Mouse (Mus musculus) lung, postnatal 10 days (tissue): ENCODE data around the gene Pde3a.

ENCODE experiments used
- DNase-seq: peaks from one replicate; pipeline ENCODE4 v3.0.0; 2021

Pde3a gene

GRCm38 (mm10) chr6:141408758-141409157, 159.7 kb downstream of the Pde3a start:
- no peak for DNase-seq

- no peak for DNase-seq
Observed at GRCm38 (mm10) chr6:141410836-141411235, 161.8 kb downstream of the Pde3a start.

- DNase-seq, result no peak
Observed at GRCm38 (mm10) chr6:141425114-141425513, 176.0 kb downstream of the Pde3a start.

- DNase-seq, result no peak
Observed at GRCm38 (mm10) chr6:141428587-141428986, 179.5 kb downstream of the Pde3a start.

- no peak for DNase-seq
Observed at GRCm38 (mm10) chr6:141430134-141430533, 181.1 kb downstream of the Pde3a start.

- no peak for DNase-seq
Observed at GRCm38 (mm10) chr6:141432271-141432974, 183.4 kb downstream of the Pde3a start.

DNA sequence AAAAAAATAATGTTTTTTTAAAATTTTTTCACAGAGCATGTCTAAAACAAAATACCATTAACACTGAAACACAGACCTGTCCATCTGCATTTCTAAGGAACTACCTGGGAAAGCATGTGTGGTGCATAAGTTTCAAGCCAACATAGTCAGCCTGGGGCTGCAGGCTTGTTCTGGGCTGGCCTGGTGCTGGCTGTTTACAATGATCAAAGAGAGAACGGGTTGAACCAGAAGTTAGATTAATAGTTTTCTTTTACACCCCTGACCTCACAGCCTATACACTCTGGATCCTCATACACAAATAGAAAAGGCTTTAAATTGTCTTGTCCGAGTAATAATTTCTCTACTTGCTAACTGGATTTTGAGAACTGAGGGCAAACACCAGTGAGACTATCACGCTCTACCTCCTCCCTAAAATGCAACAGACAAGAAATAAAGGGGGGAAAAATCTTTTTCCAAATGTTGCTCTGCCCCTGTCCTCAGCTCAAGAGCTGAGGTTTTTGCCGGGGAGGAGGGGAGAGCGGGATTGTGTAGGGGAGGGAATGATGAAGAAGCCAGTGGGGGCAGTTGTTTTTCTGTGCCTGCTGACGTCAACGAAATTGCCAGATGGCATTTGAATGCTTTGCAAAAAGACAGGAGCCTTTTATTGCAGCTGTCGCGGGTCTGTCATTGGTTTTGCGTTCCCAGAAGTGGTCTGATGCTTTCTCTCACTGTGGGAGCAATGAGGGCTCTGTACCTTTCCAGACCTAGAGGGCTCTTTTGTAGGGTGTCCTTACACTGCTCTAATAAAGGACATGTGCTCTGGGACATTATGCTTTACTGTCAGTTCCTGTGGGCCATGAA, 185.1 kb downstream of the Pde3a start:
- DNase-seq, result peak; percentile 38

- DNase-seq, result no peak
Observed at GRCm38 (mm10) chr6:141435160-141435559, 186.1 kb downstream of the Pde3a start.

DNA sequence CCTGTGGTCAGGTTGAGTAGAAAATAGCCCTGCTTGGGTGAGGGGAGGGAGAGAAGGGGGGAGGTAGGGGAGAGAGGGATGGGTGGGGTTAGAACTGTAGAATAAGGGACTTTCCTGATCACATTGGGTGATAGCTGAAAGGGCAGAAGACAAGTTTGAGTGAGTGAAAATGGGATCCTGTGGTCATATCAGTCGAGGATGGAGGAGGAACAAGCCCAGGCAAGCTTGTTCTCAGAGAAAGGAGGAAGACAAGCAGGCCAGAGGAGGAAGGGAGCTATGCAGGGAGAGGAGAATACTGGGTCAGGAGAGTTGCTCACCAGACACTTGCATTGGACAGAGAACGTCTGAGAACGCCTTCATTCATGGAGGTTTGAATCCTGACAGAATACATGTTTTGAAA, 190.9 kb downstream of the Pde3a start:
- DNase-seq, result no peak

DNA sequence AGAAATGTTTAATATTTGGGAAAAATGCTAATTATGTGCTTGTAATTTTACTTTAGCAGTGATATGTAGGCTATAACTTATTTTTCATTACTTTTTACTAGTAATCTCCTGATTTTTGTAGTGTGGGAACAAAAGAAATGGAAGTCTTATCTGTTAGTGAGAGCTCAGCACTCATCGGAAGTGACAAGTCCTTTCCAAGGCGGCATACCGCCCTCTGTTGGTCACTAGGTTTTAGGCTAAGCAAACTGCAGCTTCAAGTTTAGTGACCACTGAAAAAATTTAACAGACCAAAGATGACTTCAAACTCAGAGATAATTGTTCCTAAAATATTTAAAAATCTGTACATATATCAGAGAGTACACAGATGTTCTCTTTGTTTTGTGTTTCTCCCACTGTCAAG, 198.5 kb downstream of the Pde3a start:
- peak; percentile 85 for DNase-seq

- DNase-seq, result no peak
Observed at GRCm38 (mm10) chr6:141448886-141449285, 199.8 kb downstream of the Pde3a start.

GRCm38 (mm10) chr6:141455335-141455734, 206.3 kb downstream of the Pde3a start:
- DNase-seq, result peak; percentile 5

DNA sequence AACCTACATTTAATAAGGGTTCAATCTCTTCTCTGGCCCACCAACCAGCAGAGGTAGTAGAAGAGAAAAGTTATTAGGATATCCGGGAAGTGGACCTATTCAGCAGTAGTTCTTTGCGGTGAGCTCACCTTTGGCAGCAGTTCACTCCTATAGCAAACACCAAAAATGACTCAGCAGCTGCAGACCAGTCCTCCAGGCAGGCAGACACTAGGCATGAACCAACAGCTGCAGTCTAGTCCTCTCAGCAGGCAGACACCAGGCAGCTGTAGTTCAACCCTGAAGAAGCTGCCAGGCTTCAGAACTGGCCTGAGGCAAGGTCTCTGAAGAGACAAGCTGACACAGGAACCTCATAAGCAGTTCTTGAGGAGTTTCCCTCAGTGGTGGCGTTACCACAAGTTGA, 207.5 kb downstream of the Pde3a start:
- DNase-seq, result no peak

- DNase-seq, result no peak
Observed at GRCm38 (mm10) chr6:141470251-141470650, 221.2 kb downstream of the Pde3a start.

- no peak for DNase-seq
Observed at GRCm38 (mm10) chr6:141474223-141474622, 225.2 kb downstream of the Pde3a start.

GRCm38 (mm10) chr6:141474696-141475095, 225.6 kb downstream of the Pde3a start:
- peak; percentile 49 for DNase-seq

DNA sequence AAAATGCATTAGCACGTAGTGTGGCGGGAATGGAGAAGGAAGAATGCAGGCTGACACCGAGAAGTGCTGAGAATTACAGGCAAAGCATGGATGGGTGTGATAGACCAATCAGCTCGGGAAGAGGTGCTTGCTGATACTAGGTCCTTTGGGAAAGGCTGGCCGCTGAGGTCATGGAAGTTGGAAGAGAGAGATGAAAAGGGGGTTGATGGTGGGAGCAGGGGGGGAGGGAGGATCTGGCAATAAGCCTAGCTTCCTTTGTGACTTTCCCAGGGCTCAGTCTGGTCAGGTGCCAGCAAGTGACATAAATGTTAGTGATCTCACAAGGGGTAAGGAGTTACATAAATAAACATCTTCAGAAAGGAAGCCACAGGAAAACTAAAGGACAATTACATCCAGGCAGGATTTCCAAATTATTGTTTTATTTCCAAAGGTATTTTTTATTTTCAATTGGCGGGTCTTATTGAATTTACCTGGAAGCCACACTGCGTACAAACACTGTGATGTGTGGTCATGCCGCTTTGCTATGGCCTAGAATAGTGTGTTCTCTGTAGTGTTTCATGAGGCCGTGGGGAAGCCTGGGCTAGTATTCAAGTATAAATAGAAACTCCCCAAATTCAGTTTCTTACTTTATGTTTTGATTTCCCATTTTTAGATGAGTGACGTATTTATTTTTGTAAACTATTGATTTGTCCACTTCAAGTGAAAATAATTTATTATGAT, 236.4 kb downstream of the Pde3a start:
- DNase-seq, result peak; percentile 89

GRCm38 (mm10) chr6:141487266-141487665, 238.2 kb downstream of the Pde3a start:
- DNase-seq, result peak; percentile 62

GRCm38 (mm10) chr6:141488619-141489018, 239.6 kb downstream of the Pde3a start:
- peak; percentile 76 for DNase-seq

GRCm38 (mm10) chr6:141494909-141495308, 245.8 kb downstream of the Pde3a start:
- DNase-seq, result no peak

GRCm38 (mm10) chr6:141495634-141496418, 246.8 kb downstream of the Pde3a start:
- DNase-seq, result no peak

DNA sequence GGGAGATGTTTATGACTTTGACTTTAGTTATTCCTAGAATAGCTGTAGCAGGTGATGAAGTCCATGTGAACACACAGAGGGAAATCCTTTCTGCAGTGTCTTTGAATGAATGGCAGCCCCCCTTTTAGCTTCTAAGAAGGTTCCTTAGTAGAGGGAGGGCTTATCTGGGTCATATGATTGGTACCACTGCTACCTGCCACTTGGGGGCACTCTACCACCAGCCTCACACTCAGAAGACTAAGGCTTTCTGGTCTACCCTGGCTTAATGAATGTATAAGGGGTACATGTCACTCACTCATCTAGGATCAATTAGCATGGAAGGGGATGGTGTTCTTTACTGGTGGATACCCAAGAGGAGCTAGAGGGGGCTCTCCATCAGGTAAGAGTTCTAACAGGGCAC, 250.4 kb downstream of the Pde3a start:
- DNase-seq, result no peak

DNA sequence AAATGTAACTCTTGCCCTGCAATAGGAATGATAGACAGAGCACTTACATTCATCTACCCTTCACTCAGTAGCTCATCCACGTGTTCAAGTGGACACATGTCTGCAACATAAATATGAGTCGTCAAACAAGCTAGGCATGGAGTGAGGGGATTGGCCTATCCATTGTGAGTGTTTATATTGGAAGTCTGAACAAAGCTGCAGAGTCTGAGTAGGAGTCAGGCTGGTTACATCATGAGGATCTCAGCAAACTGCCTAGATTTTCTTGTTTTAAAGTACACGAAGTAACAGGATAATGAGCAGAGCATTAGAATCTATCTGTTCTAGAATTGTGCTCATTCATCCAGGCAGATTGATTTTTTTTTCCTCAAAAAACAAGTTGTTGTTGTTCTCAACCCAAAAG, 252.1 kb downstream of the Pde3a start:
- no peak for DNase-seq
